Mouse (Mus musculus): Measurements from ENCODE around the gene Surf2. TPM values are rescaled to one million over a fixed set of nuclear protein-coding genes. Genes with fewer than 3 reads are reported as not detected.

The Surf2 gene
- polyA plus RNA-seq, 1 experiment = 11.3 TPM

GRCm38 (mm10) chr2:26963923-26964723 lies 48.0 kb downstream of the Surf2 start, which contains the start of gene Rexo4:
TSS of gene Rexo4 (minus strand) at chr2:26964386.
- Histone ChIP-seq H3K27ac (ENCODE audit: insufficient read depth, low read depth, low read length) (peak within 1 kb of the TSS; percentile 92), H3K4me1 (ENCODE audit: control insufficient read depth, insufficient read depth, insufficient read length, low read length) (peaks cover 2% of the 10 kb centered on the region; the same call in 1 of the 2 replicates), H3K36me3 (ENCODE audit: control insufficient read depth, insufficient read depth, low read length) (peaks cover 20% of the 10 kb centered on the region), H3K4me3 (ENCODE audit: low read depth, low read length) (peak within 1 kb of the TSS; percentile 90), H3K27me3 (ENCODE audit: control insufficient read depth, insufficient read depth, low read length) (no peaks in the 10 kb centered on the region)
- TF ChIP-seq POLR2A (IDR thresholded peaks at IDR 0.05; ENCODE audit: low read depth, low read length) (peak; percentile 45), CTCF (IDR thresholded peaks at IDR 0.05; ENCODE audit: extremely low read depth, insufficient read length, insufficient replicate concordance, low read depth, low read length) (peak; percentile 28; the same call in 1 of the 2 replicates)
- WGBS = under 1% methylated on average over 50 of the region's 50 CpGs

GRCm38 (mm10) chr2:26964724-26965370 lies 48.7 kb downstream of the Surf2 start:
- 7% methylated on average over 14 of the region's 14 CpGs for WGBS
- Histone ChIP-seq H3K4me3 (ENCODE audit: low read depth, low read length) (peak overlapping the region; percentile 90), H3K27me3 (ENCODE audit: control insufficient read depth, insufficient read depth, low read length) (no peaks in the 10 kb centered on the region), H3K36me3 (ENCODE audit: control insufficient read depth, insufficient read depth, low read length) (peaks cover 15% of the 10 kb centered on the region), H3K27ac (ENCODE audit: insufficient read depth, low read depth, low read length) (peak overlapping the region; percentile 92), H3K4me1 (ENCODE audit: control insufficient read depth, insufficient read depth, insufficient read length, low read length) (peaks cover 4% of the 10 kb centered on the region; the same call in 1 of the 2 replicates)
- TF ChIP-seq POLR2A (IDR thresholded peaks at IDR 0.05; ENCODE audit: low read depth, low read length) = no peak
- TF ChIP-seq CTCF (IDR thresholded peaks at IDR 0.05; ENCODE audit: extremely low read depth, insufficient read length, insufficient replicate concordance, low read depth, low read length) = no peak

- no peak overlapping the region for H3K4me3 ChIP-seq (ENCODE audit: low read depth, low read length)
- 91% methylated on average over 2 of the region's 2 CpGs for WGBS
- peaks cover under 1% of the 10 kb centered on the region for H3K36me3 ChIP-seq (ENCODE audit: control insufficient read depth, insufficient read depth, low read length)
- peaks cover 6% of the 10 kb centered on the region; the same call in 1 of the 2 replicates for H3K4me1 ChIP-seq (ENCODE audit: control insufficient read depth, insufficient read depth, insufficient read length, low read length)
- H3K27ac ChIP-seq (ENCODE audit: insufficient read depth, low read depth, low read length) = no peak overlapping the region
- no peaks in the 10 kb centered on the region for H3K27me3 ChIP-seq (ENCODE audit: control insufficient read depth, insufficient read depth, low read length)
- peak; percentile 7; the same call in 1 of the 2 replicates for TF ChIP-seq CTCF (IDR thresholded peaks at IDR 0.05; ENCODE audit: extremely low read depth, insufficient read length, insufficient replicate concordance, low read depth, low read length)
- TF ChIP-seq POLR2A (IDR thresholded peaks at IDR 0.05; ENCODE audit: low read depth, low read length) = no peak
These were observed 51.1 kb downstream of the Surf2 start for GRCm38 (mm10) chr2:26967262-26967661.

Other genes with a start within 250 kb of the Surf2 start
- gene Lcn4, start 245.1 kb upstream of the Surf2 start, polyA plus RNA-seq (2012; rRNA removed) = not detected in 2 replicates
- gene Abo, start 51.4 kb upstream of the Surf2 start, polyA plus RNA-seq (2012; rRNA removed) = 0.29 TPM in 1 of 2 replicates, not detected in the other
- gene Surf6, start 13.5 kb upstream of the Surf2 start, polyA plus RNA-seq (2012; rRNA removed) = 2.8 and 3.4 TPM in 2 replicates
- 9.9 and 16.6 TPM in 2 replicates for gene Med22, start 5.7 kb upstream of the Surf2 start, polyA plus RNA-seq (2012; rRNA removed)
- gene Rpl7a, start 5.6 kb upstream of the Surf2 start, polyA plus RNA-seq (2012; rRNA removed) = 504 and 639 TPM in 2 replicates
- 15.4 and 35.7 TPM in 2 replicates for gene Surf1, start 163 bp downstream of the Surf2 start, polyA plus RNA-seq (2012; rRNA removed)
- gene Surf4, start 17.6 kb downstream of the Surf2 start, polyA plus RNA-seq (2012; rRNA removed) = 382 and 644 TPM in 2 replicates
- gene Stkld1, start 17.7 kb downstream of the Surf2 start, polyA plus RNA-seq (2012; rRNA removed) = 0.13 and 0.19 TPM in 2 replicates
- gene Rexo4, start 48.0 kb downstream of the Surf2 start, polyA plus RNA-seq (2012; rRNA removed) = 11.3 and 14.7 TPM in 2 replicates
- gene Adamts13, start 57.0 kb downstream of the Surf2 start, polyA plus RNA-seq (2012; rRNA removed) = 0.94 and 1.1 TPM in 2 replicates
- 39.5 and 49.1 TPM in 2 replicates for gene Cacfd1, start 93.6 kb downstream of the Surf2 start, polyA plus RNA-seq (2012; rRNA removed)
- 6.1 and 6.7 TPM in 2 replicates for gene Slc2a6, start 111.6 kb downstream of the Surf2 start, polyA plus RNA-seq (2012; rRNA removed)
- gene Mymk, start 155.8 kb downstream of the Surf2 start, polyA plus RNA-seq (2012; rRNA removed) = 0.18 TPM in 1 of 2 replicates, not detected in the other
- 1.5 and 1.9 TPM in 2 replicates for gene Adamtsl2, start 163.0 kb downstream of the Surf2 start, polyA plus RNA-seq (2012; rRNA removed)
- gene Fam163b, start 226.1 kb downstream of the Surf2 start, polyA plus RNA-seq (2012; rRNA removed) = 0.08 TPM in 2 replicates
- 0.04 and 4.0 TPM in 2 replicates for gene Dbh, start 248.9 kb downstream of the Surf2 start, polyA plus RNA-seq (2012; rRNA removed)

All from small intestine, adult 2 months (tissue).